In genomic region chr3:83011565-83011964, GRCm38 (mm10) we compare ENCODE assay signal across 26 mouse cellular contexts. TPM values are rescaled to one million over a fixed set of nuclear protein-coding genes. Genes with fewer than 3 reads are reported as not detected.
DNase-seq lines count a peak whose midpoint lies in the region; ATAC-seq and TF ChIP-seq lines count a peak whose summit lies in the region.
"Had no signal": no experiment of that assay in that cellular context is flagged by ENCODE, and none has a peak within 500 bp of the region (broad histone marks: within the 10 kb centered on the region; RNA-seq: fewer than 3 reads in every experiment).

No protein-coding gene starts in this region.

- H3K4me1 ChIP-seq in hindbrain, embryonic 15.5 days (replicated peaks): no peaks in the 10 kb centered on the region
- H3K4me1 ChIP-seq in hindbrain, embryonic 11.5 days (replicated peaks; ENCODE audit: control insufficient read depth, insufficient read depth, low read length): no peaks in the 10 kb centered on the region
- H3K4me1 ChIP-seq in liver, adult 2 months (ENCODE audit: control insufficient read depth, insufficient read depth, low read length): peaks cover 6% of the 10 kb centered on the region; the same call in 1 of the 2 replicates
- H3K4me1 ChIP-seq in liver, embryonic 12.5 days: no peaks in the 10 kb centered on the region
- H3K4me1 ChIP-seq in midbrain, embryonic 15.5 days: no peaks in the 10 kb centered on the region
- H3K4me1 ChIP-seq in midbrain, embryonic 16.5 days (ENCODE audit: control insufficient read depth, insufficient read depth, low read length): no peaks in the 10 kb centered on the region
- H3K4me1 ChIP-seq in liver, embryonic 16.5 days (ENCODE audit: control insufficient read depth, low read depth, low read length): no peaks in the 10 kb centered on the region
- H3K4me1 ChIP-seq: embryonic facial prominence, embryonic 15.5 days; forebrain, embryonic 10.5 days; heart, embryonic 13.5 days had no signal

- no peak overlapping the region for H3K4me2 ChIP-seq in hindbrain, embryonic 15.5 days
- H3K4me2 ChIP-seq in hindbrain, embryonic 11.5 days (replicated peaks; ENCODE audit: low read depth, low read length): no peak overlapping the region
- no peak overlapping the region for H3K4me2 ChIP-seq in liver, embryonic 12.5 days
- no peak overlapping the region for H3K4me2 ChIP-seq in midbrain, embryonic 15.5 days
- H3K4me2 ChIP-seq in midbrain, embryonic 16.5 days (ENCODE audit: low read length): no peak overlapping the region
- H3K4me2 ChIP-seq in liver, embryonic 16.5 days (ENCODE audit: low read depth, low read length): peak overlapping the region; percentile 40
- H3K4me2 ChIP-seq: embryonic facial prominence, embryonic 15.5 days; heart, embryonic 13.5 days had no signal

- H3K27ac ChIP-seq in hindbrain, embryonic 15.5 days (replicated peaks): no peak overlapping the region
- H3K27ac ChIP-seq in hindbrain, embryonic 11.5 days (ENCODE audit: low read depth, low read length): no peak overlapping the region
- H3K27ac ChIP-seq in liver, adult 2 months (replicated peaks; ENCODE audit: insufficient read depth, low read depth, low read length): peak overlapping the region; percentile 60
- H3K27ac ChIP-seq in liver, embryonic 12.5 days: no peak overlapping the region
- H3K27ac ChIP-seq in midbrain, embryonic 15.5 days: no peak overlapping the region
- H3K27ac ChIP-seq in midbrain, embryonic 16.5 days (ENCODE audit: low read length): no peak overlapping the region
- no peak overlapping the region for H3K27ac ChIP-seq in liver, embryonic 16.5 days (ENCODE audit: low read length)
- H3K27ac ChIP-seq: embryonic facial prominence, embryonic 15.5 days; forebrain, embryonic 10.5 days; gastrocnemius, adult 2 months; heart, embryonic 13.5 days had no signal

- no peak overlapping the region for H3K9ac ChIP-seq in hindbrain, embryonic 15.5 days
- no peak overlapping the region for H3K9ac ChIP-seq in hindbrain, embryonic 11.5 days (ENCODE audit: low read depth, low read length)
- H3K9ac ChIP-seq in liver, adult 2 months (ENCODE audit: low read depth, low read length): peak overlapping the region; percentile 58
- no peak overlapping the region for H3K9ac ChIP-seq in liver, embryonic 12.5 days
- no peak overlapping the region for H3K9ac ChIP-seq in midbrain, embryonic 15.5 days
- no peak overlapping the region for H3K9ac ChIP-seq in midbrain, embryonic 16.5 days (ENCODE audit: low read depth, low read length)
- no peak overlapping the region for H3K9ac ChIP-seq in liver, embryonic 16.5 days (ENCODE audit: low read depth, low read length)
- H3K9ac ChIP-seq: embryonic facial prominence, embryonic 15.5 days; heart, embryonic 13.5 days had no signal

- H3K27me3 ChIP-seq in hindbrain, embryonic 15.5 days: no peaks in the 10 kb centered on the region
- no peaks in the 10 kb centered on the region for H3K27me3 ChIP-seq in hindbrain, embryonic 11.5 days (ENCODE audit: control insufficient read depth, insufficient read depth, low read length)
- no peaks in the 10 kb centered on the region for H3K27me3 ChIP-seq in liver, adult 2 months (ENCODE audit: control insufficient read depth, insufficient read depth, low read length)
- H3K27me3 ChIP-seq in liver, embryonic 12.5 days (replicated peaks): no peaks in the 10 kb centered on the region
- H3K27me3 ChIP-seq in midbrain, embryonic 15.5 days (replicated peaks): no peaks in the 10 kb centered on the region
- no peaks in the 10 kb centered on the region for H3K27me3 ChIP-seq in midbrain, embryonic 16.5 days (ENCODE audit: control insufficient read depth, insufficient read depth, low read depth, low read length)
- no peaks in the 10 kb centered on the region for H3K27me3 ChIP-seq in liver, embryonic 16.5 days (ENCODE audit: control insufficient read depth, insufficient read depth, low read depth, low read length)
- H3K27me3 ChIP-seq: heart, embryonic 13.5 days had no signal

- peak; percentile 63 for ATAC-seq in hindbrain, embryonic 15.5 days (ENCODE audit: low FRiP score, low read depth)
- no peak for ATAC-seq in hindbrain, embryonic 11.5 days (ENCODE audit: low FRiP score)
- ATAC-seq in liver, embryonic 12.5 days: no peak
- ATAC-seq in midbrain, embryonic 15.5 days (replicated peaks): 0 out of 2 replicates have a peak, but pooled peaks have one; percentile 24
- ATAC-seq in midbrain, embryonic 16.5 days: no peak
- no peak for ATAC-seq in liver, embryonic 16.5 days (ENCODE audit: low read depth)
- ATAC-seq: forebrain, embryonic 14.5 days; inflammation-experienced regulatory T-cells, adult 6 months had no signal

- TF ChIP-seq CTCF in liver, adult 2 months (IDR thresholded peaks at IDR 0.05; ENCODE audit: low read depth, low read length): no peak

- no peaks in the 10 kb centered on the region for H3K36me3 ChIP-seq in hindbrain, embryonic 15.5 days
- no peaks in the 10 kb centered on the region for H3K36me3 ChIP-seq in hindbrain, embryonic 11.5 days (ENCODE audit: control insufficient read depth, insufficient read depth, low read length)
- H3K36me3 ChIP-seq in liver, adult 2 months (ENCODE audit: control insufficient read depth, insufficient read depth, low read length): peaks cover 54% of the 10 kb centered on the region
- peaks cover 4% of the 10 kb centered on the region; the same call in 1 of the 2 replicates for H3K36me3 ChIP-seq in liver, embryonic 12.5 days
- H3K36me3 ChIP-seq in midbrain, embryonic 15.5 days (replicated peaks): no peaks in the 10 kb centered on the region
- no peaks in the 10 kb centered on the region for H3K36me3 ChIP-seq in midbrain, embryonic 16.5 days (ENCODE audit: control insufficient read depth, insufficient read depth, low read length)
- H3K36me3 ChIP-seq in liver, embryonic 16.5 days (ENCODE audit: control insufficient read depth, insufficient read depth): no peaks in the 10 kb centered on the region
- H3K36me3 ChIP-seq: embryonic facial prominence, embryonic 15.5 days; forebrain, embryonic 10.5 days; heart, embryonic 13.5 days had no signal

- no peak for TF ChIP-seq POLR2A in liver, adult 2 months (IDR thresholded peaks at IDR 0.05; ENCODE audit: extremely low read depth, insufficient read depth, low read length)

- no peaks in the 10 kb centered on the region; the same call in none of the 2 replicates for H3K79me2 ChIP-seq in liver, adult 2 months (ENCODE audit: control insufficient read depth, insufficient read depth, low read length)

- H3K9me3 ChIP-seq in hindbrain, embryonic 15.5 days: no peaks in the 10 kb centered on the region
- no peaks in the 10 kb centered on the region for H3K9me3 ChIP-seq in hindbrain, embryonic 11.5 days (ENCODE audit: control insufficient read depth, low read length)
- H3K9me3 ChIP-seq in liver, embryonic 12.5 days (replicated peaks): no peaks in the 10 kb centered on the region
- no peaks in the 10 kb centered on the region for H3K9me3 ChIP-seq in midbrain, embryonic 15.5 days
- no peaks in the 10 kb centered on the region for H3K9me3 ChIP-seq in midbrain, embryonic 16.5 days (replicated peaks; ENCODE audit: control insufficient read depth, low read length, poor library complexity, severe bottlenecking)
- H3K9me3 ChIP-seq in liver, embryonic 16.5 days (replicated peaks; ENCODE audit: control insufficient read depth, low read length): no peaks in the 10 kb centered on the region
- H3K9me3 ChIP-seq: embryonic facial prominence, embryonic 15.5 days; forebrain, embryonic 10.5 days; heart, embryonic 13.5 days had no signal

- DNase-seq in hindbrain, embryonic 11.5 days (ENCODE audit: low spot score): no peak
- no peak for DNase-seq in liver, adult 2 months (ENCODE audit: extremely low read depth, low read depth, low spot score)
- DNase-seq in B cell, adult 2 months: no peak
- DNase-seq: adrenal gland, adult 2 months; adrenal gland, postnatal 25 days; cerebellum, adult 2 months; cerebellum, postnatal 14 days; embryo, embryonic 11 days; gastrocnemius, adult 2 months; gastrocnemius, postnatal 25 days; heart, postnatal 4 days had no signal

- 52% methylated on average over 4 of the region's 4 CpGs for WGBS in hindbrain, embryonic 15.5 days
- WGBS in hindbrain, embryonic 11.5 days: 79% methylated on average over 4 of the region's 4 CpGs
- WGBS in liver, adult 2 months: 18% methylated on average over 4 of the region's 4 CpGs
- WGBS in liver, embryonic 12.5 days (ENCODE audit: insufficient replicate concordance): 74% methylated on average over 4 of the region's 4 CpGs
- WGBS in midbrain, embryonic 15.5 days: 58% methylated on average over 4 of the region's 4 CpGs
- 59% methylated on average over 4 of the region's 4 CpGs for WGBS in midbrain, embryonic 16.5 days
- WGBS in liver, embryonic 16.5 days (ENCODE audit: insufficient replicate concordance): 59% methylated on average over 4 of the region's 4 CpGs

- no peak overlapping the region for H3K4me3 ChIP-seq in hindbrain, embryonic 15.5 days
- H3K4me3 ChIP-seq in hindbrain, embryonic 11.5 days (ENCODE audit: low read depth, low read length): no peak overlapping the region
- H3K4me3 ChIP-seq in liver, adult 2 months (ENCODE audit: insufficient read depth, low read depth, low read length): peak overlapping the region; percentile 82
- no peak overlapping the region for H3K4me3 ChIP-seq in liver, embryonic 12.5 days
- H3K4me3 ChIP-seq in midbrain, embryonic 15.5 days: no peak overlapping the region
- H3K4me3 ChIP-seq in midbrain, embryonic 16.5 days (ENCODE audit: low read depth, low read length): no peak overlapping the region
- peak overlapping the region; percentile 44 for H3K4me3 ChIP-seq in liver, embryonic 16.5 days (ENCODE audit: low read depth, low read length)
- H3K4me3 ChIP-seq: embryonic facial prominence, embryonic 15.5 days; erythroblast, embryonic 14.5 days; forebrain, embryonic 10.5 days; gastrocnemius, adult 2 months; heart, embryonic 13.5 days had no signal

RNA-seq across cellular contexts. Expression of gene Fgg, which starts 4.0 kb away (rescaled TPM):
- 0.91 TPM in 1 of 2 replicates, not detected in the other for polyA plus RNA-seq in hindbrain, embryonic 15.5 days (2015; fragmentation: Nextera tagmentation; extraction: Ambion mirVana)
- not detected in 2 replicates for polyA plus RNA-seq in hindbrain, embryonic 11.5 days (2014; fragmentation: Nextera tagmentation; extraction: Ambion mirVana)
- 3,843 and 4,358 TPM in 2 replicates for total RNA-seq in liver, adult 2 months (2014; rRNA removed)
- polyA plus RNA-seq in liver, adult 2 months (2012; rRNA removed): 2,564 and 2,816 TPM in 2 replicates
- 170 and 179 TPM in 2 replicates for polyA plus RNA-seq in liver, embryonic 12.5 days (2016; fragmentation: Nextera tagmentation; extraction: Ambion mirVana)
- 0.09 and 3.4 TPM in 2 replicates for polyA plus RNA-seq in midbrain, embryonic 15.5 days (2015; fragmentation: Nextera tagmentation; extraction: Ambion mirVana)
- not detected in 2 replicates for polyA plus RNA-seq in midbrain, embryonic 16.5 days (2015; fragmentation: Nextera tagmentation; extraction: Ambion mirVana)
- 1,261 and 1,385 TPM in 2 replicates for polyA plus RNA-seq in liver, embryonic 16.5 days (2015; fragmentation: Nextera tagmentation; extraction: Ambion mirVana)
- total RNA-seq: common myeloid progenitor, adult 5-6 weeks; gastrocnemius, adult 2 months; gastrocnemius, postnatal 25 days; granulocyte monocyte progenitor cell, adult 5-6 weeks had no signal
- polyA plus RNA-seq: cerebellum, adult 2 months; embryonic facial prominence, embryonic 15.5 days; erythroblast, embryonic 14.5 days; forebrain, embryonic 10.5 days; forebrain, embryonic 14.5 days; inflammation-experienced regulatory T-cells, adult 6 months had no signal

RNA-seq across cellular contexts. Expression of gene Fga, which starts 14.3 kb away (rescaled TPM):
- 0.12 TPM in 1 of 2 replicates, not detected in the other for polyA plus RNA-seq in hindbrain, embryonic 15.5 days (2015; fragmentation: Nextera tagmentation; extraction: Ambion mirVana)
- 0.14 TPM in 1 of 2 replicates, not detected in the other for polyA plus RNA-seq in hindbrain, embryonic 11.5 days (2014; fragmentation: Nextera tagmentation; extraction: Ambion mirVana)
- total RNA-seq in liver, adult 2 months (2014; rRNA removed): 3,320 and 3,369 TPM in 2 replicates
- polyA plus RNA-seq in liver, adult 2 months (2012; rRNA removed): 877 and 984 TPM in 2 replicates
- 190 and 194 TPM in 2 replicates for polyA plus RNA-seq in liver, embryonic 12.5 days (2016; fragmentation: Nextera tagmentation; extraction: Ambion mirVana)
- 1.3 TPM in 1 of 2 replicates, not detected in the other for polyA plus RNA-seq in midbrain, embryonic 15.5 days (2015; fragmentation: Nextera tagmentation; extraction: Ambion mirVana)
- not detected in 2 replicates for polyA plus RNA-seq in midbrain, embryonic 16.5 days (2015; fragmentation: Nextera tagmentation; extraction: Ambion mirVana)
- 1,431 and 1,544 TPM in 2 replicates for polyA plus RNA-seq in liver, embryonic 16.5 days (2015; fragmentation: Nextera tagmentation; extraction: Ambion mirVana)
- total RNA-seq: common myeloid progenitor, adult 5-6 weeks; ES-E14; gastrocnemius, adult 2 months; gastrocnemius, postnatal 25 days; granulocyte monocyte progenitor cell, adult 5-6 weeks had no signal
- polyA plus RNA-seq: embryonic facial prominence, embryonic 11.5 days; forebrain, embryonic 10.5 days; forebrain, embryonic 14.5 days; inflammation-experienced regulatory T-cells, adult 6 months had no signal

RNA-seq across cellular contexts. Expression of gene Fgb, which starts 38.1 kb away (rescaled TPM):
- polyA plus RNA-seq in hindbrain, embryonic 15.5 days (2015; fragmentation: Nextera tagmentation; extraction: Ambion mirVana): 0.19 TPM in 1 of 2 replicates, not detected in the other
- polyA plus RNA-seq in hindbrain, embryonic 11.5 days (2014; fragmentation: Nextera tagmentation; extraction: Ambion mirVana): 0.11 TPM in 1 of 2 replicates, not detected in the other
- total RNA-seq in liver, adult 2 months (2014; rRNA removed): 2,420 and 2,798 TPM in 2 replicates
- polyA plus RNA-seq in liver, adult 2 months (2012; rRNA removed): 918 and 923 TPM in 2 replicates
- 139 and 143 TPM in 2 replicates for polyA plus RNA-seq in liver, embryonic 12.5 days (2016; fragmentation: Nextera tagmentation; extraction: Ambion mirVana)
- polyA plus RNA-seq in midbrain, embryonic 15.5 days (2015; fragmentation: Nextera tagmentation; extraction: Ambion mirVana): 0.51 TPM in 1 of 2 replicates, not detected in the other
- polyA plus RNA-seq in midbrain, embryonic 16.5 days (2015; fragmentation: Nextera tagmentation; extraction: Ambion mirVana): not detected in 2 replicates
- 794 and 880 TPM in 2 replicates for polyA plus RNA-seq in liver, embryonic 16.5 days (2015; fragmentation: Nextera tagmentation; extraction: Ambion mirVana)
- total RNA-seq: adrenal gland, postnatal 25 days; common myeloid progenitor, adult 5-6 weeks; ES-E14; gastrocnemius, adult 2 months; gastrocnemius, postnatal 25 days; granulocyte monocyte progenitor cell, adult 5-6 weeks had no signal
- polyA plus RNA-seq: forebrain, embryonic 10.5 days; forebrain, embryonic 14.5 days; inflammation-experienced regulatory T-cells, adult 6 months had no signal

RNA-seq across cellular contexts. Expression of gene Plrg1, which starts 43.8 kb away (rescaled TPM):
- 92.6 and 99.3 TPM in 2 replicates for polyA plus RNA-seq in hindbrain, embryonic 15.5 days (2015; fragmentation: Nextera tagmentation; extraction: Ambion mirVana)
- polyA plus RNA-seq in hindbrain, embryonic 11.5 days (2014; fragmentation: Nextera tagmentation; extraction: Ambion mirVana): 133 and 146 TPM in 2 replicates
- 34.1 and 35.1 TPM in 2 replicates for total RNA-seq in liver, adult 2 months (2014; rRNA removed)
- polyA plus RNA-seq in liver, adult 2 months (2012; rRNA removed): 20.7 and 21.8 TPM in 2 replicates
- polyA plus RNA-seq in liver, embryonic 12.5 days (2016; fragmentation: Nextera tagmentation; extraction: Ambion mirVana): 66.2 and 69.4 TPM in 2 replicates
- 104 and 108 TPM in 2 replicates for polyA plus RNA-seq in midbrain, embryonic 15.5 days (2015; fragmentation: Nextera tagmentation; extraction: Ambion mirVana)
- 100 and 102 TPM in 2 replicates for polyA plus RNA-seq in midbrain, embryonic 16.5 days (2015; fragmentation: Nextera tagmentation; extraction: Ambion mirVana)
- polyA plus RNA-seq in liver, embryonic 16.5 days (2015; fragmentation: Nextera tagmentation; extraction: Ambion mirVana): 40.9 and 45.1 TPM in 2 replicates

Comparison
In these comparisons a context has a peak if more than half of its experiments do, and no peak if none do; other contexts are left out.
1. ATAC-seq: peak in hindbrain, embryonic 15.5 days (single experiment) and midbrain, embryonic 15.5 days (single experiment); none in hindbrain, embryonic 11.5 days (single experiment), liver, embryonic 12.5 days (single experiment), midbrain, embryonic 16.5 days (single experiment) and liver, embryonic 16.5 days (single experiment).
2. H3K4me3 ChIP-seq: peak in liver, adult 2 months (single experiment) and liver, embryonic 16.5 days (single experiment); none in hindbrain, embryonic 15.5 days (single experiment), hindbrain, embryonic 11.5 days (single experiment), liver, embryonic 12.5 days (single experiment), midbrain, embryonic 15.5 days (single experiment) and midbrain, embryonic 16.5 days (single experiment).
3. RNA of gene Fgg, which starts 4.0 kb away (polyA plus RNA-seq): 2,564 to 2,816 TPM in liver, adult 2 months, 1,261 to 1,385 TPM in liver, embryonic 16.5 days and 170 to 179 TPM in liver, embryonic 12.5 days; 0.91 TPM in hindbrain, embryonic 15.5 days, 0.09 to 3.4 TPM in midbrain, embryonic 15.5 days, not detected in hindbrain, embryonic 11.5 days and not detected in midbrain, embryonic 16.5 days; every median in the first group is over 10 times any median in the second.
4. RNA of gene Fga, which starts 14.3 kb away (polyA plus RNA-seq): 1,431 to 1,544 TPM in liver, embryonic 16.5 days, 877 to 984 TPM in liver, adult 2 months and 190 to 194 TPM in liver, embryonic 12.5 days; 0.12 TPM in hindbrain, embryonic 15.5 days, not detected in midbrain, embryonic 16.5 days, 0.14 TPM in hindbrain, embryonic 11.5 days and 1.3 TPM in midbrain, embryonic 15.5 days; every median in the first group is over 10 times any median in the second.
5. RNA of gene Fgb, which starts 38.1 kb away (polyA plus RNA-seq): 918 to 923 TPM in liver, adult 2 months, 794 to 880 TPM in liver, embryonic 16.5 days and 139 to 143 TPM in liver, embryonic 12.5 days; 0.19 TPM in hindbrain, embryonic 15.5 days, 0.51 TPM in midbrain, embryonic 15.5 days, 0.11 TPM in hindbrain, embryonic 11.5 days and not detected in midbrain, embryonic 16.5 days; every median in the first group is over 10 times any median in the second.